Mouse (Mus musculus) right cerebral cortex, postnatal 10 days (tissue): ENCODE data around the gene Mcoln3.

Experiments
- DNase-seq, 2 experiments: peaks; one replicate each; pipeline ENCODE4 v3.0.0; 2021; ENCODE audit warnings: low spot score in 2 of 2

The Mcoln3 gene

GRCm38 (mm10) chr3:146134834-146135233, 17.6 kb downstream of the Mcoln3 start:
- DNase-seq = no peak

- no peak for DNase-seq
These were observed 18.2 kb downstream of the Mcoln3 start for GRCm38 (mm10) chr3:146135417-146135816.

DNA sequence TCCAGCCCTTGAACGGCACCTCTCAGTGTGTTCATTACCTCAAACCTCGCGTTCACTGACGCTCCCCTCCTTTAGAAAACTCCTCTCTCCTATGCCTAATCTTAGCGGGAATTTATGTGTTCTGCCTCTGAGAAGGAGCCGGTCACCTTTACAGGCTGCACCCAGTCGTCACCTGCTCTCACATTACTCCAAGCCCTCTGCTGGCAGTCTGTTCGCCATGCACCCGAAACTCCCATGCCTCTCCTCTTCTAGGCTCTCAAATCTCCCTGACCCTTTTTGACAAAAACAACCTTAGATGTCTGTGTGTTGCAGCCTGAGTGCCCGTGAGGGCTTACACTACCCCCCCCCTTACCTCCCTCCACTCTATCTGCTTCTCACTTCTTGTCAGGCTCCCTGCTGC, 19.2 kb downstream of the Mcoln3 start:
- DNase-seq = no peak

GRCm38 (mm10) chr3:146140276-146140675, 23.0 kb downstream of the Mcoln3 start:
- DNase-seq = no peak

GRCm38 (mm10) chr3:146142523-146142922, 25.3 kb downstream of the Mcoln3 start:
- no peak for DNase-seq

DNA sequence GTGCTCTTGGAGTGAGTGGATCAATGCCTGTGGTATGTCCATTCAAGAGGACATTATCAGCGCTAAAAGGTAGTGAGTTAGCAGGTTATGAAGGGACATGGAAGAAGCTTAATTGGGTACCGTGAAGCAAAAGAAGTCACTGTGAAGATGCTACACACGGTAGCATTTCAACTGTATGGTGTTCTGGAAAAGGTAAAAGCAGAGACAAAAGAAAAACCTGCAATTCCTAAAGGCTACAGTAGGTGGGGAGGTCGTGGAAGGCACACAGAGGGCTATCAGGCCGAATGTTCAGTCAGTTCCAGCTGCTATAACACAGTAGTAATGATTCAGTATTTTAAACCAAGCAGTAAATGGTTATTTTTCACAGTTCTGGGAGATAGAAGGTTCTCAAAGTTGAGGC, 28.3 kb downstream of the Mcoln3 start:
- no peak for DNase-seq

DNA sequence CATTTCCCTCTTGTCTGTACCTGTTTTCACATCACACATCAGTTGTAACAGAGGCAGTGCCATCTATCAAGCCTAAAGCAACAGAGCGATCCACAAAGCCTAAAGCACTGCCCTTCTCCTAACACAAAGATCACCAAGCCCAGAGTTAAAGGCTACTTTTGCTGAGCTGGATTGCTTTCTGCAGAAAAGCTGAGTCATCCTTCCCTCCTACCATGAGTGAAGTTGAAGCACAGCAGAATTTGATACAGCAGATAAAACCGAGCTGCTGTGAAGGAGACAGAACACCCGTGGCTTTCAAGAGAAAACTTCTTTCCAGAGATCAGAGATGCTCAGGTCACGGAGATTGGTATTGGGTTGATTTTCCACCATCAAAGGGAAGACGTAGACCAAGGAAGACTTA, 28.9 kb downstream of the Mcoln3 start:
- no peak for DNase-seq

DNA sequence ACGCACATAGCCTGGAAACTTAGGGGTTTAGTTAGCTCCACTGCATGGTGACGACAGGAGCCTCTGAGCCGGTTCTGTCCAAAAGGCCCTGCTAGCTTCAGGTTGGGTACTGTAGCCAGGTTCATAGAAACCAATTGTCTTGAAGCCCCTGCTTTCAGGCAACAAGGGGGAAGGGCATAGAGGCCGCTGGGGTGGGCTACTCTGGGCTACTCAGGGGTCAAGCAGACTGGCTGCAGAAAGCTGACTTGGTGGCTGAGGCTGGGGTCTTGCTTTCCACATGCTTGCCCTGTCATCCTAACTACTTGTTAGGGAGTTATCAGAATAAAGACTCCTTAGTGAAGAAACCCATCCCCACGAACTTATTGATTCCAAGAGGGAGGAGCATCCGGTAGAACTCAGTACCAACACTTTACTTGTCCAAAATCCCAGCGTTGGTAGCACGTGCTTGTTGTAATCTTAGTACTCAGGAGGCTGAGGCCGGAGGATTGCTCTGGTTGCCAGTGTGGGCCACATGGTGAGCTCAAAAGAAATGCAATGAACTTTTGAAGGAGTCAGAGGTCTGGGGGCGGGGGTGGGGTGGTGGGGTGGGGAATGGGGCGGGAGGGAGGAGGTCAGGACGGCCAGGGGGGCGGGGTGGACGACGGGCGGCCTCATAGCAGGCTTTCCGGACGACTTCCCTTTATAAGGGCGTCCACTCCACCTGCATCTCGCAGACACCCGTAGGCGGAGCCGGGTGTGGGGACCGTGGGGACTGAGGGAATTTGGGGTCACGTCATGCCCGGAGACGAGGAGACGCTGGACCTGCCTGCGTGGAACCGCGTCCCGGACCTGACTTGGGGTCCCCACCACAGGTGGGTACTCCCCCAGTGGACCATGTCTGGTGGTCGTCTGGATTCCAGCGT, 32.2 kb downstream of the Mcoln3 start, which contains the start of gene Mcoln2:
Gene Mcoln2 (plus strand): TSS at position 678 of the 902 bp plus-strand sequence.
- no peak for DNase-seq

GRCm38 (mm10) chr3:146150058-146150400, 32.8 kb downstream of the Mcoln3 start:
- no peak for DNase-seq

DNA sequence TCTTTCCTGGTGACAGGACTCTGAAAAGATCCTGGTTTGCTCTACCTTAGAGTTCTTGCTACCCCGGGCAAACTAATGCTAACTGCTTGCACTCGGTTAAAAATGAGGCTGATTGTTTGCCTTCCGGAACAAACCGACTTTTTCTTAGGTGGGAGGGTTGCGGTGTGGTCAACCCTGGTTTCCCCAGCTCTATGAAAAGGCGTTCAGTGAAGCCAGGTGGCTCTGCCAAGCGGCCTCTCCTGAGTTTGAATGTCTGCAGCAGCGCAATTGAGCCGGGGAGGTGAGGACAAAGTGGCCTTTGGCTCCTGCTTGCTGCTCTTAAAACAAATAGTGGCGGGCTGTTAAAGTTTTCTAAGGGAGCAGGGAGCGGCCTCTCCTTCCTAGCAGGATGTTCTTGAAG, 33.3 kb downstream of the Mcoln3 start:
- no peak for DNase-seq

DNA sequence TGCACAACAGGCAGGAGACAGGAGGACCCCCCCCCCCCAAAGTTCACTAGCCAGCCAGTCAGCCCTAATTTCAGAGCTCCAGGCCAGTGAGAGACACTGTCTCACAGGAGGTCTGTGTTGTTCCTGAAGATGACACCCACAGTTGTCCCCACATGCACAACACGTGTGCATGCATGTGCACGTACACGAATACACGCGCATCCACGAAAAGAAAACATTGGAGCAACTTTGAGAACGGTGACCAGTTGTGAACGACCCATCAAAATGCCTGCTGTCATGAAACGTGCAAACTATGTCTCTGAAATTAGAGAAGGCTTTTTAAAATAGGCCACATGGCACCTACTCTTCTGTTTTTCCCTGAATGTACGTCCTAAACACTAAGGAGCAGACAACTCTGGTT, 34.1 kb downstream of the Mcoln3 start:
- no peak for DNase-seq

GRCm38 (mm10) chr3:146151755-146152154, 34.5 kb downstream of the Mcoln3 start:
- DNase-seq = no peak

DNA sequence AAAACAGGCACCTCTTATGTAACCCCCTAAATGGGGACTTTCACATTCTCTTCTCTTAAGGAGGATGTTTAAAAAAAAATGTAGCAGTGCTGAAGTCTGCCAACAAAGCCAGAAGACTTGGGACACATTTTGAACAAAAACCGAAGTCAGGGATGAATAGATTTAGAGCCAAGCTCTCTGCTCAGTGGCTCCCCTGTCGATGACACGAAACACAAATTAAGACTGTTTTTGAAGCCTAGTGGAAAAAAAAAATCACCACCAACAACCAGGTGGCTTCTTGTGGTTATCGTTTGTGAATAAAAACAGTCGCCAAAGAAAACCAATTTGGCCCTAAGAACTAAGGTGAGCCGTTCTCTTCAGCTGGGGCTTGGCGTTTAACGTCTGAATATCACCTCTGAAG, 35.1 kb downstream of the Mcoln3 start:
- no peak for DNase-seq

DNA sequence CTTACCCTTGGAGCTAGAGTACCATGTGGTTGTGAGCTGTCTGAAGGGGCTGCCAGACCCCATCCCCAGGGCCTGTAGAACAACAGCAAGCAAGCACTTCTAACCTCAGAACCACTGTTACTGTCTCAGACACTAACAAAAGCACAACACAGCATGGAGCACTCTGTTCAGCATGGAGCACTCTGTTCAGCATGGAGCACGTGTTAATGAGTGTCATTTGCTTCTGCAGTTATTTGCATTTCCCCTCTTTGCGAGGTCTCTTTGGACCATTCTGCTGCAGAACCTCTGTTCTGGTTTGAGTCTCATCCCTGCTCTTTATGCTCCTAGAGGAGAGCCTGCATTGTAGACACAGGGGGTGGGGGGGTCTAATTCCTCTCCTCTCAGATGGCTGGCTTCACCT, 35.7 kb downstream of the Mcoln3 start:
- no peak for DNase-seq

- no peak for DNase-seq
These were observed 36.8 kb downstream of the Mcoln3 start for GRCm38 (mm10) chr3:146153862-146154611.

GRCm38 (mm10) chr3:146155628-146156576, 38.7 kb downstream of the Mcoln3 start:
- DNase-seq = no peak

- DNase-seq = no peak
These were observed 39.6 kb downstream of the Mcoln3 start for GRCm38 (mm10) chr3:146156811-146157210.

DNA sequence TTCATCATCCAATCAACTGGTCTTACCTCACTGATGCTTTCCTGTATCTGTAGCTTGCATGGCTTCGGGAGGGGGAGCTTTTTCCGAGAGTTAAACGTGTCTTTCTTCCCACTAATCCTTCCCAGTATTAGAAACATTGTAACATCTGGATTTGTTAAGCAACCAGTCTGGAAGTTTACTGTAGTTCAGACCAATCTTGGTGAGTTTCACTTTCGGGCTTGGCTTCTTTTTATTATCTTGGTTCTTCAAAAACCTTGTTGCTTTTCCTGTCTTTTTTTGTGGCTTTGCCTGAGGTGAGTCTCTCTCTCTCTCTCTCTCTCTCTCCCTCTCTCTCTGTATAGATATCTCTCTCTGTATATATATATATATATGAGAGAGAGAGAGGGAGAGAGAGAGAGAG, 40.8 kb downstream of the Mcoln3 start:
- no peak for DNase-seq

GRCm38 (mm10) chr3:146159360-146159759, 42.1 kb downstream of the Mcoln3 start:
- DNase-seq = no peak

DNA sequence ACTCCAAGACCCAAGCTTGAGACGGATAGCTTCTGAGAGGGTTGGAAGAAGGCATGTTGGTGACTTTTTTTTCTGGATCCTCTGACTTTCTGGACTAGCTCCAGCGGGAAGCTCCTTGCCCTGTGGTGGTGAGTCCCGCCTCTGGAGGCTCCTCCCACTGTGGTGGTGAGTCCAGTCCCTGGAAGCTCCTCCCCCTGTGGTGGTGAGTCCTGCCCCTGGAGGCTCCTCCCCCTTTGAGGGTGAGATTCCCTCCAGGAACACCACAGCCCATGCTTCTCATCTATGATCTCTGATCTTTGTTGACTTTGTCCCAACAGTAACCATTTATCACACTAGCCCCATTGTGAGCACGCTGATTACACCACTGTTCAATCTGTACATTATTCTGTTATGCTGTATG, 44.9 kb downstream of the Mcoln3 start:
- no peak for DNase-seq

- no peak for DNase-seq
These were observed 52.1 kb downstream of the Mcoln3 start for GRCm38 (mm10) chr3:146169356-146169755.

DNA sequence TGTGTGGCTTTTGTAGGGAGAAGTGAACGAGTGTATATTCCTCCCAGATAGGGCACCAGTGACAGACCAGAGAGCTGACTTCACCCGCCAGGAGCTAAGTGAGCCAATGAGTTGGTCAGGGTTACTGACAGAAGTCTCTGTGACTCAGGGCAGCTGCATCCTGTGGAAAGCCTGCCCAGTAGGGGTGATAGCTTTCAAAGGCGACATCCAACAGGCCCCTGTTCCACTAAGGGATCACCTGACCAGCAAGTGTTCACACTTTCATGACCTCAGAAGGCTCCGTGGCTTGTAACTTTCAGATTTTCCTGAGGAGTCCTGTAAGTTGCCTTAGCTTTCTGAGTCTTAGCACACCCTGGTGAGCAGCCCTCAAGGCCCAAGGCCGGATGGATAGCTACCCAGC, 55.8 kb downstream of the Mcoln3 start:
- DNase-seq = no peak
